Mouse (Mus musculus): ENCODE measurements at regions not wholly inside any gene's neighbourhood (a gene's known extent, or its start where the extent isn't known, plus 50 kb on each side); places are given as distances from the start of the nearest gene placed in this dataset.
A peak's percentile ranks its signal among the peaks of the same experiment; 100 is the strongest.

DNA sequence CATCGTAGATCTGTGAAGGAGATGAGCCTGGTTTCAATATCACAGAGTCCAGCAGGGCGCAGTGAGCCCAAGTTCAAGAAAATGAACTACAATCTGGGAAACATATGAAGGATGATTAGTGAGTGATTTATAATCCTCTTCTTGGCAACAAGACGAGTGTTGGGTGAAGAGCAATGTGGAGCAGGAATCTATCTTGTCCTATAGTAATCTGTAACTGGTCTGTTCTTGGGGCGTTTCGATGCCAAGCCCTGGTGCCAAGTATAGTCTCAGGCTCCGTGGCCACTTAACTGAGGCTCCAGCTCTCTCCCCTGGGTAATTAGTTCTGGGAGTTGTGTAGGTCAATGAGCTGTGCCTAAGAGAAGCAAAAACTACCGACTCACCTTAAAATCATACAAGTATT, 154.4 kb upstream of the Gorab start:
- no peak for DNase-seq (ENCODE audit: low read depth, low spot score)

DNA sequence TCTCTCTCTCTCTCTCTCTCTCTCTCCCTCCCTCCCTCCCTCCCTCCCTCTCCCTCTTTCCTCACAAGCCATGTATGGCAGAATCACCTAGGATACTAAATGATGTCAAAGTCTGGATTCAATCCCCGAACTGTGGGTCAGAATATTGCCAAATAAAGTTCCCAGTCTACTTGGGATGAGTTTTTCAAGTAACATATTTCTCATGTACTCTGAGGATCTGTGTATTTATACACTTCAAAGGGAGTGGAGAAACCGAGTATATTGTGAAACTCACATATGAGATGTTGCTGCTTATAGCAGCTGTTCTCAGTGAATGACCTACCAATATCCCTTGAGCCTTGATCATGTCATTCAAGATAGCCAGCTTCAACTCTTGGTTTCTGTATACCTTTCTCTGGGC, 151.7 kb upstream of the Gorab start:
- no peak for DNase-seq (ENCODE audit: low read depth, low spot score)

DNA sequence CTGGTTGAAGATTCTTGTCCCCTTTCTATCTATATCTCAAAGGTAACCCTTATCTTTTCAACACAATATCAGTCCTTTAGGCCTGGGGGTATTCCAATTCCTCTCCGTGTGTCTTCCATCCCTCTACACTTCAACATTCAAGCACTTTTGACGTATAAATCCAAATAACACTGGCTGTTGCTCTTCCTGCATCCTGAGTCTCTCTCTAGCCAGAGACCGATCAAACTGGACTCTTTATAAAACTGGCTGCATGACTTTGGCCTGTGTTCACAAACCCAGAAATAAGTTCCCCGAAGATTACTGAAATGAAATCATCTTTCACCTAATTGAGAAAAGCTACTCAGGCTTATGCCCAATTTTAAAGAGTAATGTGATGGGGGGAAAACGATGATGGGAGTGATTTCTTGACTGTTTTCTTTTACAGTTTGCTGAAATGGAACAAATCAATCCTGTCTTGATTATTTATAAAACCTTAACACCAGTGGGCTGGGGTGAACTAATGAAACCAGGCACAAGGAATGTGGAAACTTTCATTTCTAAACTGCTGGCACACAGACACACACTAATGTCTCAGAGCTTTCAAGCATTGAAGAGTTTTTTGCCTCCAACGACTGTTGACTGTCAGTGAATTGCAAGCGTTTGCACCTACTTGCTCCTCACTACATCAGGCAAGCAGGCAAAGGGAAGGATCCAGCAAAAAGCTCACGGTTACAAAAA, 135.5 kb upstream of the Gorab start:
- no peak for DNase-seq (ENCODE audit: low read depth, low spot score)

DNA sequence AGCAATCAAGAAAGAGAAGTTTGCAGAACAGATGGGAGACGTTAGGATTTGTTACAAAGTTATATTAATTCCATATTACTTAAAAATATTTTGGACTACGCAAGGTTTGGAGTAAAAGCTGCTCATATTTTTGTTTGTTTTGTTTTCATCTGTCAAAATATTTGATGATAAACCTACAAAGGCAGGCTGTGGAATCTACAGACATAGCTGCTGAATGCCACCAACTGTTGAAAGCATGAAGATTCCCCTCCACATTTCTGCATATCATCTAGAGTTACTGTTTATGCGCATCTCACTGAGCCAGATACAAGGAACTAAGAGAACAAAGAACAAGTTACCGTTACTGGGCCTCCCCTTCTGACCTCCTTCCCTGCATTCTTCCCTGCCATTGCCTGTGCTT, 127.1 kb upstream of the Gorab start:
- DNase-seq (ENCODE audit: low read depth, low spot score): no peak

DNA sequence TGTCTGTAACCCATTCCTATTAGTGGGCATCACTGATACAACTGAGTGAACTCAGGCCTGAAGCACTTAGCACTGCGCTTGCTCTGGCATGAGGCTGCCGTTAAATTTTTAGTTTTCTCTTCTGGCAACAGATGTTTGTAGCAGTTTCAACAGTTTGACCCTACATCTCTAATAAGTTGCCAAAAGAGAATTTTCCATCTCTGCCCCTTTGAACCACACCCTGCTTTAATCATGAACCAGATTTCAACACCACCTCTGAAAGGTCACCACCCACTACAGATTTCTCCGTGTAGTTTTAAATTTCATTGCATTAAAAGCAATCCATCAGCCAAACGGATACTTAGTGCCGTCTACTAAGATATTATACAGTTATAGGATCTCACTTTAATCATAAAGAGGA, 114.5 kb upstream of the Gorab start:
- no peak for DNase-seq (ENCODE audit: low read depth, low spot score)

DNA sequence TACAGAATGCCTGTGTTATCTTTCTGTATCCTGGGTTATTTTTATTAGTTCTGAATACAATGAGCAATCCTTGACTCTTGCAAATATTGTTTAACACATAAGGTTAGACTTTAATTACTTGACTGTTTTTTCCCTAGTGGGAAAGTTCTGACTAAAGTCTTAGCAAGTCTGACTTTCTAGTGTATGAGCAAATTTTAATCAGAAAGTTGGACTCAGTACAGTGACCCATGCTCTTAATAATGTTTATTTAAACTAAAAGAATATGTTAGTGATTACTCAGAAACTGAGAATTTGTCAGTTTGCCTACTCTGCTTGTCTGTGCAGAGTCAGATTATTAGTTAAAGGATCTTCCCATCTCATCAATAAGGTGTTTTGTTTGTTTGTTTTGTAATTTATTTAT, 109.4 kb upstream of the Gorab start:
- DNase-seq (ENCODE audit: low read depth, low spot score): no peak

DNA sequence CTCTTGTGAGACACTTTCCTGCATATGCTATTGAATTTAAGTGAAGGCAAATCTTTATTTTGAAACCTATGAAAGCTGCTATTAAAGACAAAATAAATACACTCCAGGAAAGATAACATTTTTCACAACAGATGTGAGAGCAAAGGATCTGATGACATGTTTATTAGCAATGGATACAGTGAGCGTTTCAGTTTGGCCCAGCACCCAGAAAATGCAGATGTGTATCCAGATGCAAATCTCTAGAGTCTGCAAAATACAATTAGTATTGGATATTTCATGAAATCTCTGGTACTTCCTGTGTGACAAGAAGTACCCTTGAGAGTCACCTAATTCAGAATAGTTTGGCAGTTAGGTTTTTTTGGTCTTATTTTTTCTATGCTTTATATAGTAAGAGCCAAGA, 108.5 kb upstream of the Gorab start:
- DNase-seq (ENCODE audit: low read depth, low spot score): no peak

DNA sequence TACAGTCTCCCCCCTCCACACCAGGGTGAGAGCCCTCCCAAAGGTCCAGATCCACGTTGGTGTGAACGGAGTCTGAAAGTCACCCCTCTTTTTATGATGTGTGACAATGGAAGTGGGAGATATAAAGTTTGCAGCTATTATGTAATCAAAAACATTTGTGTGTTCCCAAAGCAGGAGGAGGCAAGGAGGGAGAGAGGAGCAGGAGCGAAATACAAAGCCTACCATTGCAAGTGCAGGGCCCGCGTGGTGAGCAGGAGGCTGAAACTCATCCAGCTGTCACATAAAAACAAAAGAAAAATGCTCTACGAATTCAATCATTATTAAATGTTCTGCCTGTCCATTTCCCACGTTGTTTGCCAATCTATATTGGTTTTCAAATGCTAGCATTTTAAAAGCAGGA, 101.6 kb upstream of the Gorab start:
- no peak for DNase-seq (ENCODE audit: low read depth, low spot score)

DNA sequence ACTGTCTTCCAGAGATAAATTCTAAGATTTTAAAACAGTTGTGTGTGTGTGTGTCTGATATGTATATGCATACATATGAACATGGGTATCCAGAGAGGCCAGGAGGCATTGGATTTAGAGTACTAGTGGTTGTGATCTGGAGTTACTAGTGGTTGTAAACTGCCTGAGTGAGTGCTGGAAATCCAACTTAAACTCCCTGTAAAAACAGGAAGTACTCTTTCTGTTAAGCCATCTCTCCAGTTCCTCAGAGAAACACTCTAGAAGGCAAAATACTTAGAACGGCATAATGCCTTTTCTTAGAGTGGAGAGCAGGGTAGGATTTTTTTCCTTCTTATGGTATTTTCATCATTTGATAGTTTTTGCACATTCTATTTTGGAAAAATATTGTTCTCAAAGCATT, 99.1 kb upstream of the Gorab start:
- no peak for DNase-seq (ENCODE audit: low read depth, low spot score)

DNA sequence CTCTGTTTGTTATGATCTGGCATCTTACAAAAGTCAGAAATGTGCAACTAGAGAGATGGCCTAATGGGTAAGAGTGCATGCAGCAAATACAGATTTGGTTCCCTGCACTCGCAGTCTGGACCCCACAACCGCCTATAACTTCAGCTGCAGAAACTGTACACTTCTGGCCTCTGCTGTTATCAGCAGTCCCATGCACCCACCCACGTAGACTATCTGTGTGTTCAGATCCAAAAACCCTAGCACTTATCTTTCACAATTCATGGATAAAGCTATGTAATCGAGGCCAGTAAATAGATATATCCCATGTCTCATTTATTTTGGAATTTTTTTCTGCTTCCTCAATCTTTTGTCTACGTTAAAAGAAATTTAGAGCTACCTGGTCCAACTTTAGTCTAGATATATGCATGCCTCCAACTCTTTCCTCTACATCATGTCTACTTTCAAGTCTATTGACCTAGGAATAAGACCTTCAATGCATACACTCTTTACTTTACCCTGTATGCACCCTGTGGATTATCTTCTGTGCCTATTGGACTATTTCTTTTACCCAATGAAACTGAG, 95.0 kb upstream of the Gorab start:
- DNase-seq (ENCODE audit: low read depth, low spot score): no peak

DNA sequence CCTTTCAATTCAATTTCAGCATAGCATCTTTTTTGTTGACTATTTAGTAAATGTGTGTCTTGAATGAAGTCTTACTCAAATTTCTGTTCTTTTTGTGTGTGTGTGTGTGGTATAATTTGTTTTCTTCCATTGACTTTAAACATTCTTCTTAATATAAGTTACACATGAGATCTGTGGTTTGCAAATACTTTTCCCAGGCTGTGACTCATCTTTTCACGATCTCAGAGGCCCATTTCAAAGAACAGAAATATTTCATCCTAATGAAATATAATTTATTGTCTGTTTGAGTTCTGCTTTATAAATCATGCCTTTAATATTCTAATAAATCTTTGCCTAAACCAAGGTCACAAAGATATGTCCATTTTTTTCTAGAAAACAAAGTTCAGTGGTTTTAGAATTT, 92.9 kb upstream of the Gorab start:
- DNase-seq (ENCODE audit: low read depth, low spot score): no peak

DNA sequence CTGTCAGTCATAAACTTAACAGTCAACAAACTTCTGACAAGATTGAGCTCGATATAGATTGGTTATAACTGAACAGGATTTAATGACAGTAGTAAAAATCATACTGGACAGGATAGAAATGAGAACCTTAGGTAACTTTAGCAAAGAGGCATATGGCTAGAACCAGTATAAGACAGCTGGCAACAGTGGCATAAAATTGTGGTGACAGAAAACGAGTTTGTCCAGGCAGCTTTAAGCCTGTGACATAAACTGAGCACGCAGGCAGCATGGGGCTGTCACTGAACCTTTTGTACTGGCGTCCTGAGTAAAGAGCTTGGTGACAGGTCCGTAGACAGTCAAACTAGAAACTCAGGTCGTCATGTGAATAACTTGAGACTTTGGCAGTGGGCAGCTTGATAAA, 85.1 kb upstream of the Gorab start:
- no peak for DNase-seq (ENCODE audit: low read depth, low spot score)

DNA sequence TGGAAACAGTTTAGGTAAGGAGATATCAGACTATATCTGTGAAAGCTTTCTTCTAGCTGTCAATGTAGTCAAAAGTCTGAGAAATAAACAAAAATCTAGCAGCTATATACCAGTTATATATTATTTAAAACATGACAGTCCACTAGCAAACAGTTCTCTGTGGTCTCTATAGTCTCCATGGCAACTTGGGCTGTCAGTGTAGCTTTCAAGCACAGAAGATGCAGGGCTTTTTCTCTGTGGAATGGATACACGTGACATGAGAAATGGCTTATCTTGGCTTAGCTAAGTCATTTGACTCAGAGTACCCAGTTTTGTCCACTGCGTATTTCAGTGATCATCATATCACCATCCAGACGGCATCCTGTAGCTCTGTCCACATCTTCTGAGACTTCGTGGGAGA, 84.6 kb upstream of the Gorab start:
- no peak for DNase-seq (ENCODE audit: low read depth, low spot score)

DNA sequence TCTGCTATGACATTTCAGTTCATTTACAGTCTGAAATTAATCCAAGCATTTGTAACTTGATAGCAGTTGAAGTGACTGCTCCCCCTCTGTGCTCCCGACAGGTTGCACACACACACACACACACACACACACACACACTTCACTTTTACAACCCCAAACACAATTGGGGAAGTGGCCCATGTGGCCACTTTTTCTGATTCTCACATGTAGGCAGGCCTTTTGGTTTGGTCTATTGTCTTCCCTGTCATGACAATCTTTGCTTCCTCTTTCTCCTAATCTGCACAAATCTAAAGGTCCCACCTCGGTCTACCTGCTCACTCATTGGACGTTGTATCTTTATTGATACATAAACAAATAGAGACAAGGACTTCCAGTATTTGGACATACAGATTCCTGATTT, 79.6 kb upstream of the Gorab start:
- DNase-seq (ENCODE audit: low read depth, low spot score): no peak

DNA sequence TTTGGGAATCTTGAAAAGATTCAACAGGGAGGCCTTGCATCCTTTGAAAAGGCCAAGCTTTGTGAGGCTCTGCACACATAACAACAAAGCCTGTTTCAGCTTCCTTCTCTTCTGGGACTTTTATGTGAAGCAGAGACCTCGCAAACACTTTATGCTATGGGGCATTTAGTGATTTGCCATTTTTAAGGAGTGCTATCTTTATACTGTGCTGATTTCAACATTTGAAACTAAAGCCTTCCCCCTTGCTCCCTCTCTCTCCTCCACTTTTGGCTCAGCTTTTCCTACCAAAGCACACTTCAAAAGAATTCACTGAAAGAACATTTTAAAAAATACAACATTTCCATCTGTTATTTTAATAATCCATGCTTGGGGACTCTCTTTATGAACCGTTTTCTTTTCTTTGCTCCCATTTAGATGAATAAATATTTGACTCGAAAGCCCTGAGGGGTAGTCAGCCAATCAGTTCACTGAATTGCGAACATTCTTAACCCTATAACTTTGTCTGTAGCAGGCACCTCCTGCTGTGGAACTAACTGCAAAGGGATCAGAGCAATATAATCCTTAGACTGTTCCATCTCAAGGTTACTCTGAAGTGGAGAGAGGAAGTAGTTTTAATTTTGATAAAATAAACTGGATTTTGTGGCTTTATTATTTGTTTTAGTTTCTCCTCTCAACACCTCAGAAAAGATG, 74.2 kb upstream of the Gorab start:
- DNase-seq (ENCODE audit: low read depth, low spot score): no peak

DNA sequence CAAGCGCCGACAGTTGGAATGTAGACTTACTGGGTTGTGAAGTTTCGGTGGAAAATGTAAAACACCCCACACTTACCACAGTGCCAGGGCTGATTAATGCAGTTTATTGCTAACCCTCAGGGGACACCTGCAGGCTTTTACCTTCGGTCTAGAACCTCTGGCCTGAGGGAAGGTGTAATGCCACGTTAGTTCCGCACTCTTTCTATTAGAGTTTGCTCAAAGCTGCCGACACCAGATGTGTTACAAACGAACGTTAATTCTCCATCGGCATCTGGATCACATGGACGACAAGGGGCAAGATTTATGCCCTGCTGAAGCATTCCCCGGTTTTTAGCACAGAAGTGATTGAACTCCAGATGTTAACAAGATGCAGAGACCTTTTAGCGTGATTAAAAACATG, 57.7 kb upstream of the Gorab start:
- DNase-seq (ENCODE audit: low read depth, low spot score): peak; percentile 41

DNA sequence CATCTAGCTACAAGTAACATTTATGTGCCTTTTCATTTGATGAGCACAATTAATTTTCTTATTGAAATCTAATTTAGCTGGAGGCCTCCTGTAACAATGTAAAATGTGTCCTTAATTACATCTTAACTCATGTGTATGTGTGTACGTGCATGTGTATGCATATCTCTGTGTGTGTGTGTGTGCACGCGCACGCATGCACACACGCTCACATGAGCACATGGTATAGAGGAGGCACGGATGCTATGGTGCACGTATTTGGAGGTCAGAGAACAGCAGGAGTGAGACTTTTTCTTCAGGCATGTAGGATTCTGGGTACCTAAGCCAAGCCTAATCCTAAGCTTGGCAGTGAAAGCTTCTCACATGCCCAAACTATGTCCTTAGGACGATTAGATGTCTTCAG, 52.9 kb upstream of the Gorab start:
- DNase-seq (ENCODE audit: low read depth, low spot score): no peak
